Mouse (Mus musculus): Measurements from ENCODE around the gene Rffl. TPM values are rescaled to one million over a fixed set of nuclear protein-coding genes. Genes with fewer than 3 reads are reported as not detected.
A peak's percentile ranks its signal among the peaks of the same experiment; 100 is the strongest.

Gene Rffl
- total RNA-seq, 2 experiments from 2014 or later = 4.5 to 5.7 TPM

- intact Hi-C loops (cut with DNase I) = no loop called here
- DNase-seq = no peak
Observed at GRCm38 (mm10) chr11:82783453-82783852, 87.6 kb downstream of the Rffl start.

DNA sequence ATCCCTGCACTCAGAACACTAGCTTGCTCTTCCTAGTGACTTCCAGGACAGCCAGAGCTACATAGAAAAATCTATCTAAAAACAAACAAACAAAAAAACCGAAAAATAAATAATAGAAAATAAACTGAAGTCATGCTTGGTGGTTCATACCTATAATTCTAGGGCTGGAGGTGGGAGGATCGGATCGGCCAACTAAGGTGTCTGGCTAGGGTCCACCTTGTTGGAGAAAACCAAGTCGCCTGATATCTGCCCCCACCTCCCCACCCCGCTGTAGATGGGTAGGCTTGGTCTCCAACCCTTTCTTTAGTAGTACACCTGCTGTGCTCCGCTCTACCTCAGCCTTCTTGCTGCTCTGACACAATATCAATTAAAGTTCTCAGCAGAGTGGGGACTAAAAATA lies 88.8 kb downstream of the Rffl start:
- DNase-seq = no peak
- intact Hi-C loops (cut with DNase I) = no loop called here

- intact Hi-C loops (cut with DNase I) = loop anchor here (1.0 kb wide), 1 partner anchor 17 kb away; the partner anchor contains the start of genes Cct6b and Zfp830
- peak; percentile 96 for DNase-seq
Observed at GRCm38 (mm10) chr11:82780983-82781903, 89.8 kb downstream of the Rffl start, which contains the start of gene Lig3. TSS of gene Lig3 (plus strand) at chr11:82781108.

DNA sequence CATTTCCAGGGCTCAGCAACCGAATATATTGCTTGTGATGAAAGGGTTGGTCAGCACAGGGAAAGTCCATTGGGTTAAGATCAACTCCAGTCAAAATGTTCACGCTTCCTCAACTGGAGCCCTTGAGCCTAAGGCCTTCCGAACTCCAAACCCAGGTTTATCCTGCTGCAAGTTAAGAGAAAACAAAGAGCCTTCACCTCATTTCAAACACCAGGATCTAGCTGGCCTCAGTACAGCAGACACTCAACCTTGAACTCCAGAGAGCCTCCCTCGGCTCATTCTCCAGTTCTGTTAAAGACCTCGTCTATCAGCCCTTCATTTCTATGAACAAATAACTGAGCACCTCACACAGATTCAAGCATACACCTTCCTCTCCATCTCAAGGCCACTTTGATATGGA lies 90.9 kb downstream of the Rffl start:
- intact Hi-C loops (cut with DNase I) = no loop called here
- no peak for DNase-seq

- no peak for DNase-seq
Observed at GRCm38 (mm10) chr11:82764438-82764924, 106.5 kb downstream of the Rffl start.

GRCm38 (mm10) chr11:82763742-82764437 lies 107.1 kb downstream of the Rffl start, which contains the start of the genes Cct6b and Zfp830:
TSS of gene Cct6b (minus strand) at chr11:82764321.
TSS of gene Zfp830 (plus strand) at chr11:82764345.
- peak; percentile 93 to 96 for DNase-seq
- intact Hi-C loops (cut with DNase I) = loop anchor here (1.0 to 10.0 kb wide), 2 partner anchors 17 to 531 kb away; partner anchors contain the start of genes Ap2b1 and Lig3

More at GRCm38 (mm10) chr11:82764438-82764924, 106.5 kb downstream of the Rffl start:
- intact Hi-C loops (cut with DNase I) = loop anchor here (1.0 to 10.0 kb wide), 2 partner anchors 17 to 530 kb away; partner anchors contain the start of genes Ap2b1 and Lig3

DNA sequence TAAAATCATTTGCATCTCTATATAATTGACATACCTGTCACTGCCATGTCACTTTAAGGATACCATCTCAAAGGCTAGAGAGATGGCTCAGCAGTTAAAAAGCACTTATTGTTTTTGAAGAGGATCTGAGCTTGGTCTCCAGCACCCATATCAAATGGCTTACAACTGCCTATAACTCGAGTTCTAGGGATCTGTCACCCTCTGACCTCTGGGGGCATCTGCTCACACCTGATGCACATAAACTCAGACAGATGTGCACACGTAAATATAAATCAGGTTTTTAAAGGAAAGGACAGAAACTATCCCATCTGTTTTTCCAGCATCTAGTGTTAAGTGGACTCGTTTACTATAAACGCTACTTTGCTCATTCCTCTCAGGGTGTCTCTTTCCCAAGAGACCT lies 107.7 kb downstream of the Rffl start:
- no peak for DNase-seq
- intact Hi-C loops (cut with DNase I) = loop anchor here (10.0 kb wide), 1 partner anchor 532 kb away; the partner anchor contains the start of gene Ap2b1

DNA sequence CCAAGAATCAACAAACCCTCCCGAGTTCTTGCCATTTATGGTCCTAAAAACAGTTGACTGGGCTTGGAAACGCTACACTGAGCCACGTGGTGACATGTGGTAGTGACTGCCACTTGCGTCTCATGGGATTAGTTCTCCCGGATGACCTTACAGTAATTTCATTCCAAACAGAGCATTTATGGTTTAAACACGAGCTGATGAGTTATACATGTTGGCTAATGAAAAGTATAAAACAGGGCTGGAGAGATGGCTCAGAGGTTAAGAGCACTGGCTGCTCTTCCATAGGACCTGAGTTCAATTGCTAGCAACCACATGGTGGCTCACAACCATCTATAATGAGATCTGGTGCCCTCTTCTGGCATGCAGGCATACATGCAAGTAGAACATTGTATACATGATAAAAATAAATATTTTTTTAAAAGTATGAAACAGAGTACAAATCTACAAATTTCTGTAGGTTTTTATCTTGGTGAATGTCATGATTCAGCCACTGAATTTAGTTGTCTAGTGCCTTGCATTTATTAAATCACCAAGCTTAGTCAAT lies 108.7 kb downstream of the Rffl start:
- intact Hi-C loops (cut with DNase I) = loop anchor here (10.0 kb wide), 1 partner anchor 532 kb away; the partner anchor contains the start of gene Ap2b1
- DNase-seq = no peak

DNA sequence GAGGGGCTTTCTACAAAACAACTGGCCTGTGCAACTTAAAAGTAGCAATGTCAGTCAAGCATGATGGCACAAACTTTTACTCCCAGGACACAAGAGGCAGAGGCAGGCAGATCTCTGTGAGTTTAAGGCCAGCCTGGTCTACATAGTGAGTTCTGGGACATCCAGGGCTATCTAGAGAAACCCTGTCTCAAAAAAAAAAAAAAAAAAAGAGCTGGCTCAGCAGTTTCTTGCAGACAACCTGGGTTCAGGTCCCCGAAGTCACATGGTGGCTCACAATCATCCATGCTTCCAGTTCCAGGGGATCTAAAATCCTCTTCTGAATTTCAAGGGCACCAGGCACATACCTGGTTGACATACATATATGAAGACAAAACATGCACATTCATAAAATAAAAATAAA lies 115.1 kb downstream of the Rffl start:
- no peak for DNase-seq
- intact Hi-C loops (cut with DNase I) = no loop called here

Other genes starting within 250 kb of the Rffl start
- gene Cct6b, start 106.9 kb downstream of the Rffl start, total RNA-seq (2021) = under 1 TPM; 0.26 to 0.27 TPM
- gene Zfp830, start 106.9 kb downstream of the Rffl start, total RNA-seq (2021) = 10 to 100 TPM; 16.0 to 18.4 TPM
- 10 to 100 TPM; 22.2 to 26.1 TPM for gene Lig3, start 90.1 kb downstream of the Rffl start, total RNA-seq (2021)
- gene Rad51d, start 19.4 kb upstream of the Rffl start, total RNA-seq (2021) = 10 to 100 TPM; 10.9 to 11.0 TPM
- gene Fndc8, start 20.9 kb upstream of the Rffl start, total RNA-seq (2021) = under 1 TPM in 1 of 2 experiments, not detected in 1; 0.12 TPM
- 10 to 100 TPM; 11.2 to 13.8 TPM for gene Nle1, start 37.2 kb upstream of the Rffl start, total RNA-seq (2021)
- gene Unc45b, start 39.3 kb upstream of the Rffl start, total RNA-seq (2021) = 100 to 1,000 TPM; 161 to 177 TPM
- 10 to 100 TPM; 70.4 to 70.6 TPM for gene Slfn5, start 80.1 kb upstream of the Rffl start, total RNA-seq (2021)
- gene Slfn9, start 120.6 kb upstream of the Rffl start, total RNA-seq (2021) = 1 to 10 TPM; 5.6 to 6.9 TPM
- gene Slfn8, start 149.6 kb upstream of the Rffl start, total RNA-seq (2021) = under 1 TPM; 0.35 to 0.45 TPM
- 1 to 10 TPM; 2.5 to 3.0 TPM for gene Slfn2, start 193.9 kb upstream of the Rffl start, total RNA-seq (2021)
- under 1 TPM; 0.22 to 0.31 TPM for gene Slfn1, start 245.6 kb upstream of the Rffl start, total RNA-seq (2021)

Data from heart, postnatal 10 days (tissue).